Mouse (Mus musculus): ENCODE data around the gene Snx32. TPM values are rescaled to one million over a fixed set of nuclear protein-coding genes. Genes with fewer than 3 reads are reported as not detected.
A peak's percentile ranks its signal among the peaks of the same experiment; 100 is the strongest.
"Not testable (repeated sequence)": the region's sequence is repeated elsewhere in the genome, so short reads cannot be mapped to it uniquely, and the experiment has no call there.

The Snx32 gene
- polyA plus RNA-seq, 1 experiment from 2014 or later: 103 TPM

GRCm38 (mm10) chr19:5503687-5504086 is 6.7 kb downstream of the Snx32 start, which contains the start of gene 1700020D05Rik:
Gene 1700020D05Rik, minus strand, starts transcription at chr19:5503787.
- Histone ChIP-seq H3K9me3 (replicated peaks) (no peaks in the 10 kb centered on the region), H3K4me2 (no peak within 1 kb of the TSS), H3K27ac (replicated peaks) (no peak within 1 kb of the TSS), H3K27me3 (replicated peaks) (no peaks in the 10 kb centered on the region), H3K36me3 (peaks cover 9% of the 10 kb centered on the region; the same call in 1 of the 2 replicates), H3K9ac (replicated peaks) (no peak within 1 kb of the TSS), H3K4me3 (replicated peaks) (no peak within 1 kb of the TSS), H3K4me1 (peaks cover 6% of the 10 kb centered on the region)
- 58% methylated on average over 17 of the region's 17 CpGs for WGBS
- no peak for ATAC-seq (ENCODE audit: low FRiP score)

GRCm38 (mm10) chr19:5500330-5500875 is 9.9 kb downstream of the Snx32 start:
- Histone ChIP-seq H3K9me3 (replicated peaks) (no peaks in the 10 kb centered on the region), H3K4me3 (replicated peaks) (no peak overlapping the region), H3K4me2 (no peak overlapping the region), H3K4me1 (no peaks in the 10 kb centered on the region), H3K9ac (replicated peaks) (no peak overlapping the region), H3K27ac (replicated peaks) (no peak overlapping the region), H3K27me3 (replicated peaks) (no peaks in the 10 kb centered on the region), H3K36me3 (peaks cover 37% of the 10 kb centered on the region)
- 94% methylated on average over 2 of the region's 2 CpGs for WGBS
- ATAC-seq (ENCODE audit: low FRiP score): no peak

GRCm38 (mm10) chr19:5496052-5496370 is 14.3 kb downstream of the Snx32 start:
- H3K4me3 ChIP-seq (replicated peaks): no peak overlapping the region
- no peak overlapping the region for H3K27ac ChIP-seq (replicated peaks)
- H3K9ac ChIP-seq (replicated peaks): no peak overlapping the region
- no peaks in the 10 kb centered on the region for H3K27me3 ChIP-seq (replicated peaks)
- no peak overlapping the region for H3K4me2 ChIP-seq
- WGBS: 90% methylated on average over 16 of the region's 16 CpGs
- no peak for ATAC-seq (ENCODE audit: low FRiP score)
- peaks cover 24% of the 10 kb centered on the region for H3K4me1 ChIP-seq
- peaks cover 59% of the 10 kb centered on the region for H3K36me3 ChIP-seq
- H3K9me3 ChIP-seq (replicated peaks): no peaks in the 10 kb centered on the region

- WGBS: 84% methylated on average over 12 of the region's 12 CpGs
- Histone ChIP-seq H3K36me3 (peaks cover 59% of the 10 kb centered on the region), H3K4me1 (peaks cover 24% of the 10 kb centered on the region), H3K9me3 (replicated peaks) (no peaks in the 10 kb centered on the region), H3K4me2 (no peak overlapping the region), H3K27me3 (replicated peaks) (no peaks in the 10 kb centered on the region), H3K27ac (replicated peaks) (no peak overlapping the region), H3K9ac (replicated peaks) (no peak overlapping the region), H3K4me3 (replicated peaks) (no peak overlapping the region)
- ATAC-seq (ENCODE audit: low FRiP score): no peak
These were observed 14.8 kb downstream of the Snx32 start for GRCm38 (mm10) chr19:5495353-5496051.

GRCm38 (mm10) chr19:5494314-5494713 is 16.0 kb downstream of the Snx32 start:
- peaks cover 31% of the 10 kb centered on the region for H3K4me1 ChIP-seq
- H3K9ac ChIP-seq (replicated peaks): no peak overlapping the region
- H3K9me3 ChIP-seq (replicated peaks): no peaks in the 10 kb centered on the region
- H3K36me3 ChIP-seq: peaks cover 59% of the 10 kb centered on the region
- no peak for ATAC-seq (ENCODE audit: low FRiP score)
- H3K27ac ChIP-seq (replicated peaks): no peak overlapping the region
- no peaks in the 10 kb centered on the region for H3K27me3 ChIP-seq (replicated peaks)
- no peak overlapping the region for H3K4me2 ChIP-seq
- 86% methylated on average over 3 of the region's 3 CpGs for WGBS
- no peak overlapping the region for H3K4me3 ChIP-seq (replicated peaks)

- WGBS: 65% methylated on average over 9 of the region's 9 CpGs
- H3K27ac ChIP-seq (replicated peaks); H3K9me3 ChIP-seq (replicated peaks); H3K4me2 ChIP-seq; H3K27me3 ChIP-seq (replicated peaks); H3K9ac ChIP-seq (replicated peaks); H3K4me3 ChIP-seq (replicated peaks); ATAC-seq (ENCODE audit: low FRiP score): not testable (repeated sequence)
- Histone ChIP-seq H3K36me3 (peaks cover 59% of the 10 kb centered on the region), H3K4me1 (peaks cover 40% of the 10 kb centered on the region)
These were observed 17.0 kb downstream of the Snx32 start for GRCm38 (mm10) chr19:5493301-5493721.

GRCm38 (mm10) chr19:5492641-5493040 is 17.7 kb downstream of the Snx32 start:
- peaks cover 42% of the 10 kb centered on the region for H3K4me1 ChIP-seq
- 0 out of 2 replicates have a peak overlapping the region, but pooled peaks have one; percentile 98 for H3K4me3 ChIP-seq (replicated peaks)
- H3K9me3 ChIP-seq (replicated peaks): no peaks in the 10 kb centered on the region
- no peaks in the 10 kb centered on the region for H3K27me3 ChIP-seq (replicated peaks)
- H3K4me2 ChIP-seq: peak overlapping the region; percentile 85
- no peak overlapping the region for H3K9ac ChIP-seq (replicated peaks)
- no peak for ATAC-seq (ENCODE audit: low FRiP score)
- peaks cover 53% of the 10 kb centered on the region for H3K36me3 ChIP-seq
- 89% methylated on average over 4 of the region's 4 CpGs for WGBS
- H3K27ac ChIP-seq (replicated peaks): no peak overlapping the region

- H3K9me3 ChIP-seq (replicated peaks): no peaks in the 10 kb centered on the region
- peak overlapping the region; percentile 85 for H3K4me2 ChIP-seq
- H3K9ac ChIP-seq (replicated peaks): peak overlapping the region; percentile 83
- H3K36me3 ChIP-seq: peaks cover 38% of the 10 kb centered on the region
- no peaks in the 10 kb centered on the region for H3K27me3 ChIP-seq (replicated peaks)
- H3K4me1 ChIP-seq: peaks cover 57% of the 10 kb centered on the region
- peak overlapping the region; percentile 99 for H3K27ac ChIP-seq (replicated peaks)
- peak; percentile 25 for ATAC-seq (ENCODE audit: low FRiP score)
- peak overlapping the region; percentile 98 for H3K4me3 ChIP-seq (replicated peaks)
- WGBS: under 1% methylated on average over 56 of the region's 59 CpGs
These were observed 19.2 kb downstream of the Snx32 start for GRCm38 (mm10) chr19:5490898-5491708.

GRCm38 (mm10) chr19:5490313-5490897 is 19.9 kb downstream of the Snx32 start, which contains the start of gene Cfl1:
Gene Cfl1, plus strand, starts transcription at chr19:5490455.
- Histone ChIP-seq H3K9me3 (replicated peaks) (no peaks in the 10 kb centered on the region), H3K27me3 (replicated peaks) (no peaks in the 10 kb centered on the region), H3K27ac (replicated peaks) (peak within 1 kb of the TSS; percentile 99), H3K4me2 (peak within 1 kb of the TSS; percentile 85), H3K9ac (replicated peaks) (peak within 1 kb of the TSS; percentile 83), H3K4me1 (peaks cover 59% of the 10 kb centered on the region), H3K4me3 (replicated peaks) (peak within 1 kb of the TSS; percentile 98), H3K36me3 (peaks cover 32% of the 10 kb centered on the region)
- peak; percentile 72 for ATAC-seq (ENCODE audit: low FRiP score)
- WGBS: under 1% methylated on average over 61 of the region's 62 CpGs

- ATAC-seq (ENCODE audit: low FRiP score); H3K9me3 ChIP-seq (replicated peaks); H3K27me3 ChIP-seq (replicated peaks); H3K9ac ChIP-seq (replicated peaks): not testable (repeated sequence)
- Histone ChIP-seq H3K4me1 (peaks cover 59% of the 10 kb centered on the region), H3K4me2 (peak overlapping the region; percentile 85), H3K36me3 (peaks cover 35% of the 10 kb centered on the region), H3K27ac (replicated peaks) (peak overlapping the region; percentile 99), H3K4me3 (replicated peaks) (peak overlapping the region; percentile 98)
- 55% methylated on average over 10 of the region's 10 CpGs for WGBS
These were observed 20.6 kb downstream of the Snx32 start for GRCm38 (mm10) chr19:5489721-5490120.

- H3K27me3 ChIP-seq (replicated peaks): no peaks in the 10 kb centered on the region
- ATAC-seq (ENCODE audit: low FRiP score): peak; percentile 72
- no peaks in the 10 kb centered on the region for H3K9me3 ChIP-seq (replicated peaks)
- peak overlapping the region; percentile 99 for H3K27ac ChIP-seq (replicated peaks)
- H3K36me3 ChIP-seq: peaks cover 35% of the 10 kb centered on the region
- WGBS: under 1% methylated on average over 26 of the region's 26 CpGs
- peaks cover 55% of the 10 kb centered on the region for H3K4me1 ChIP-seq
- peak overlapping the region; percentile 85 for H3K4me2 ChIP-seq
- peak overlapping the region; percentile 48 for H3K9ac ChIP-seq (replicated peaks)
- peak overlapping the region; percentile 63 for H3K4me3 ChIP-seq (replicated peaks)
These were observed 21.3 kb downstream of the Snx32 start for GRCm38 (mm10) chr19:5488878-5489571.

Data from neural tube, embryonic 15.5 days (tissue).